Mouse (Mus musculus): ENCODE measurements around the gene Gm21775. TPM values are rescaled to one million over a fixed set of nuclear protein-coding genes. Genes with fewer than 3 reads are reported as not detected.
"Not testable (repeated sequence)": the region's sequence is repeated elsewhere in the genome, so short reads cannot be mapped to it uniquely, and the experiment has no call there.

Gm21775 gene
- total RNA-seq (2021): not detected

- DNase-seq; intact Hi-C loops (cut with DNase I): not testable (repeated sequence)
Observed at GRCm38 (mm10) chrY:10553153-10553552, at the start of gene Gm21775. Gm21775 (plus strand) TSS chrY:10553453.

- intact Hi-C loops (cut with DNase I); DNase-seq: not testable (repeated sequence)
Observed at GRCm38 (mm10) chrY:10535942-10536341, 17.3 kb upstream of the Gm21775 start, which contains the start of gene Gm20737. Gm20737 (minus strand) TSS chrY:10536042.

Other genes with a start within 250 kb of the Gm21775 start
- not detected for gene Gm20834, start 228.9 kb upstream of the Gm21775 start, total RNA-seq (2021)
- not detected for gene Gm28510, start 140.7 kb upstream of the Gm21775 start, total RNA-seq (2021)
- not detected for gene Gm20737, start 17.4 kb upstream of the Gm21775 start, total RNA-seq (2021)
- not detected for gene Gm21900, start 62.9 kb downstream of the Gm21775 start, total RNA-seq (2021)
- not detected for gene Gm20777, start 199.0 kb downstream of the Gm21775 start, total RNA-seq (2021)